Mouse (Mus musculus) kidney, adult 2 months (tissue): ENCODE measurements at regions not wholly inside any gene's neighbourhood (a gene's known extent, or its start where the extent isn't known, plus 50 kb on each side); places are given as distances from the start of the nearest gene placed in this dataset.

Experiments
- DNase-seq: peaks from one replicate; pipeline ENCODE4 v3.0.0; 2021
- H3K27ac ChIP-seq: fragments of 200-500 bp; 2 replicates; pipeline ENCODE4 v1.5.1; 2012; ENCODE audit warnings: low read depth, low read length, control low read depth, inconsistent platforms; ENCODE audit not compliant: insufficient read depth
- H3K27me3 ChIP-seq: fragments of 200-500 bp; replicated peaks from 2 replicates; pipeline ENCODE4 v1.6.1; 2012; ENCODE audit warnings: mild to moderate bottlenecking, moderate library complexity, low read length, inconsistent platforms; ENCODE audit not compliant: control insufficient read depth, insufficient read depth
- H3K36me3 ChIP-seq: fragments of 200-500 bp; 2 replicates; pipeline ENCODE4 v1.6.1; 2012; ENCODE audit warnings: mild to moderate bottlenecking, moderate library complexity, low read length, inconsistent platforms; ENCODE audit not compliant: control insufficient read depth, insufficient read depth
- H3K4me1 ChIP-seq: fragments of 200-500 bp; 2 replicates; pipeline ENCODE4 v1.6.1; 2011; ENCODE audit warnings: low read length; ENCODE audit not compliant: control insufficient read depth, insufficient read depth
- H3K4me3 ChIP-seq: fragments of 200-500 bp; 2 replicates; pipeline ENCODE4 v1.5.1; 2011; ENCODE audit warnings: mild to moderate bottlenecking, low read depth, low read length, control low read depth; ENCODE audit not compliant: insufficient read depth
- CTCF ChIP-seq: fragments of 200-500 bp; conservative IDR thresholded peaks from 2 replicates; pipeline ENCODE4 v1.5.1; 2011; ENCODE audit warnings: low read depth, mild to moderate bottlenecking, control low read depth, low read length, moderate library complexity, mixed read lengths; ENCODE audit not compliant: insufficient read depth, insufficient read length
- POLR2A ChIP-seq: fragments of 200-500 bp; IDR thresholded peaks from one replicate; pipeline ENCODE4 v1.6.1; 2011; ENCODE audit warnings: low read depth, low read length, control low read depth
- WGBS: fragments of 180-500 bp; shearing (Covaris S2); methylation state at CpG from one replicate; pipeline ENCODE4 v1.1.7; 2018; 5-methylcytosine and 5-hydroxymethylcytosine counted together

DNA sequence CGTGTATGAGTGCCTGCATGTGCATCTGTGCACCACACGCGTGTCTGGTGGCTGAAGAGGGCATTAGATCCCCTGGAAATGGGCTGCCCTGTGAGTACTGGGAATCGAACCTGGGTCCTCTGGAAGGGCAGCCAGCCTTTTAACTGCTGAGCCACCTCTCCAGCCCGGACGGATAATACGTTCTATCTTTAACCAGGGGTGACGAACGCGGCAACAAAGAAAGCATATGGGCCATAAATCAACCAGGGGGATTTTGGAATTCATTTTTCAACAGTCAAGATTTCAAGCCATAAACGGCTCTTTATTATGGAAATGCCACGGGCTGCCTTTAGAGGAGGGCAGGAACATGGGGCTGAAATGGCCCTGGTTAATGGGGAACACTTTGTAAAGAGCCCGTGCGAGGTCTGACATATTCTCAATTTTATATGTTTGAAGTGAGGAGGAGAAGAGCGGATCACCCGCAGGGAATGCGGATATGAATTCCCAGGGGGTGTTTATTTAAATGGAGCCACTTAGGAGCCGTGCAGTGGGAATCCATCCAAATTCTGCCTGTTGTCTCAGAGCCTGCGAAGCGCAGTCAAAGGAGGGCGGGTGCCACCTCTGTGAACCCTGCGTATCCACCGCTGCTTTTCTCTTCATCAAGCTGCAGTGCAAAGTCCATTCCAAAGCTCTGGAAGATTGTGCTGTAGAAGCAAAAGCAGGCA is 118.0 kb upstream of the Sulf2 start:
- WGBS = 35% methylated on average over 23 of the region's 23 CpGs
- peak; percentile 90 for DNase-seq
- Histone ChIP-seq H3K4me1 (peaks cover 3% of the 10 kb centered on the region; the same call in 1 of the 2 replicates), H3K36me3 (no peaks in the 10 kb centered on the region), H3K27me3 (no peaks in the 10 kb centered on the region), H3K4me3 (no peak overlapping the region), H3K27ac (no peak overlapping the region)
- TF ChIP-seq CTCF (no peak), POLR2A (no peak)

DNA sequence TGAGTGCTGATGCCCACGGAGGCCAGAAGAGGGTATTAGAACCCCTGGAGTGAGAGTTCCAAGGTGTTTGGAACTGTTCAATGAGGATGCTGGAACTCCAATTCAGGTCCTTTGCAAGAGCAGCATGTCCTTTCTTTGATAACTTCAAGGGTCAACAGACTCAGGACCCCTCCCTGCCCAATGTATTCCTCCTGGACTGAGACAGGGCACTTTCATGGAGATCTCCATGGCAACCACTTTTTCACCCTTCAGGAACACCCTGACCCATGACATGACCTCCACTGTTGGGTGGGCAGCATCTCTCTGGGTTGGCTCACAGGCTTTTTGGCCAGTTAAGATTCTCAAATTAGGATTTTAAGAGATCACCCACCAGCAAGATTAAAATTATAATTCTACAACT is 117.4 kb upstream of the Sulf2 start:
- TF ChIP-seq POLR2A (no peak), CTCF (no peak)

GRCm38 (mm10) chr2:166272190-166272543 is 116.7 kb upstream of the Sulf2 start:
- Histone ChIP-seq H3K27me3 (no peaks in the 10 kb centered on the region), H3K4me1 (peaks cover 3% of the 10 kb centered on the region; the same call in 1 of the 2 replicates), H3K27ac (no peak overlapping the region), H3K36me3 (no peaks in the 10 kb centered on the region), H3K4me3 (no peak overlapping the region)
- WGBS = 82% methylated on average over 7 of the region's 7 CpGs
- no peak for DNase-seq
- TF ChIP-seq POLR2A (no peak), CTCF (no peak)

More for the DNA sequence above, 117.4 kb upstream of the Sulf2 start:
- Histone ChIP-seq H3K27ac (no peak overlapping the region), H3K36me3 (no peaks in the 10 kb centered on the region), H3K27me3 (no peaks in the 10 kb centered on the region), H3K4me3 (no peak overlapping the region), H3K4me1 (peaks cover 3% of the 10 kb centered on the region; the same call in 1 of the 2 replicates)
- DNase-seq = no peak
- 97% methylated on average over 1 of the region's 1 CpGs for WGBS

DNA sequence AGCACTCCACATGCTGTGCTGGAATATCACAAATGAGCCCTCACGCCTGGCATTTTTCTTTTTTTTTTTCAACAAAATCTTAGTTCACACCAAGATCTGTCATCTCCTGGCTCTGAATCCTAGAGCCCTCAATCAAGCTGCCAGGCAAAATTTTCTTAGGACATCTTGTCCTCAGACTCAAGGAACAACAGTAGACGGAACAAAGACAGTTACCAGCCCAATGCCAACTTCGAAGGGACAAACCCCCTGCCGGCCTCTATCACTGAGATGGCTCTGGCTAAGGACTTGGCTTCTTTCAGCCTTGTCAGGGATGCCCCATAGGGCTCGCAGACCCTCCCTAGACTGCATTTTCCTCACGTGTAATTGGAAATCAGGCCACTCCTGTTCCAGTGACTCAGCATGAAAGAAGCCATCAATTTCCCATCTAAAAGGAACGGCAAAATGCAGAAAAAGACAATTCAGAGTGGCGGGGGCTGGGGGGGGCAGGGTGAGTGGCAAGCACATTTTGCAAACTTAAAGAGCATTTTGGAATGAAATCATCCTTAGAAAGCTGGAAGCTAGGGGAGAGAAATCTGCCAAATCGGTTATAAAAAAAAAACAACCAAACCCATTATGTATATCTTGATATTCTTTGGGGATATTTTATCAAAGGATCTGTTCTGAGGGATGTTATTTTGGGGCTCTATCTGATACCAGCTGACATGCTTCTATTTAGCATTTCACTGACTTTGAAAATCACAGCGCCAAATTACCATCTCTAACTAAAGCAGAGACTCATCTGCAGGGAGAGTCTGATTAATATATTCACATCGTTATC is 116.1 kb upstream of the Sulf2 start:
- peaks cover 3% of the 10 kb centered on the region; the same call in 1 of the 2 replicates for H3K4me1 ChIP-seq
- 83% methylated on average over 11 of the region's 11 CpGs for WGBS
- no peaks in the 10 kb centered on the region for H3K27me3 ChIP-seq
- no peak for DNase-seq
- no peaks in the 10 kb centered on the region for H3K36me3 ChIP-seq
- H3K27ac ChIP-seq = no peak overlapping the region
- TF ChIP-seq CTCF (no peak), POLR2A (no peak)
- no peak overlapping the region for H3K4me3 ChIP-seq

DNA sequence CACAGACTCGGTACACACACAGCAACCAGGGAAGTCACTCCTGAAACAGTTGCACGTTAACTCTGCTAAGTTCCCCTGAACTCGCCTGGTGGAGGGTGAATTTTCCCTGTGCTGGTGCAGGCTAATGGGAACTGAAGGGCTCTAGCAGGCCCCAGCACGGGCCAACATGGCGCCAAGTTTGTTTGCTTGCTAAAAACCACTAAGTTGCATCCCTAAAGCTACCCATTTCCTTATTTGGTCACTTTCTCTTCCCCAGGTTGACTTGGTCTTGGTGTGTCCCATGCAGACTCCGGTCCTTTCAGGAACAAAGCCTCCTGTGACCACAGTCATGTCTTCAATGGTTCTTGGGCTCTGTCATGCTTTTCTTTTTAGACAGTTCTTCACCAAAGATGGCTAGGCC is 114.5 kb upstream of the Sulf2 start:
- no peaks in the 10 kb centered on the region for H3K27me3 ChIP-seq
- H3K4me1 ChIP-seq = peaks cover 3% of the 10 kb centered on the region; the same call in 1 of the 2 replicates
- DNase-seq = peak; percentile 15
- TF ChIP-seq CTCF (no peak), POLR2A (no peak)
- H3K36me3 ChIP-seq = no peaks in the 10 kb centered on the region
- WGBS = 96% methylated on average over 6 of the region's 6 CpGs
- H3K27ac ChIP-seq = no peak overlapping the region
- H3K4me3 ChIP-seq = no peak overlapping the region

GRCm38 (mm10) chr2:166266915-166267314 is 111.5 kb upstream of the Sulf2 start:
- Histone ChIP-seq H3K27ac (no peak overlapping the region), H3K27me3 (no peaks in the 10 kb centered on the region), H3K4me1 (no peaks in the 10 kb centered on the region), H3K4me3 (no peak overlapping the region), H3K36me3 (no peaks in the 10 kb centered on the region)
- WGBS = 84% methylated on average over 4 of the region's 4 CpGs
- TF ChIP-seq CTCF = no peak
- TF ChIP-seq POLR2A = no peak
- no peak for DNase-seq

- no peaks in the 10 kb centered on the region for H3K36me3 ChIP-seq
- no peak for DNase-seq
- H3K27ac ChIP-seq = no peak overlapping the region
- H3K27me3 ChIP-seq = no peaks in the 10 kb centered on the region
- TF ChIP-seq POLR2A (no peak), CTCF (no peak)
- 89% methylated on average over 9 of the region's 9 CpGs for WGBS
- H3K4me1 ChIP-seq = no peaks in the 10 kb centered on the region
- H3K4me3 ChIP-seq = no peak overlapping the region
Measured at GRCm38 (mm10) chr2:166266507-166266906, 111.0 kb upstream of the Sulf2 start.
